ENCODE assay signal across 7 mouse cellular contexts in genomic region chr13:21321890-21322494, GRCm38 (mm10). TPM values are rescaled to one million over a fixed set of nuclear protein-coding genes. Genes with fewer than 3 reads are reported as not detected.
DNase-seq lines count a peak whose midpoint lies in the region; ATAC-seq and TF ChIP-seq lines count a peak whose summit lies in the region.

No protein-coding gene starts in this region.

- TF ChIP-seq CTCF in hindbrain, postnatal 0 days (IDR thresholded peaks at IDR 0.05; ENCODE audit: low read depth): no peak

- no peaks in the 10 kb centered on the region for H3K9me3 ChIP-seq in lung, embryonic 16.5 days (ENCODE audit: control insufficient read depth, low read length)
- H3K9me3 ChIP-seq in hindbrain, postnatal 0 days (ENCODE audit: low read length): no peaks in the 10 kb centered on the region

- peak overlapping the region; percentile 34 for H3K4me3 ChIP-seq in lung, embryonic 16.5 days (ENCODE audit: low read length)
- peak overlapping the region; percentile 40 for H3K4me3 ChIP-seq in hindbrain, postnatal 0 days (ENCODE audit: low read length)

- H3K4me1 ChIP-seq in lung, embryonic 16.5 days (replicated peaks; ENCODE audit: control insufficient read depth, insufficient read depth, low read length): no peaks in the 10 kb centered on the region
- no peaks in the 10 kb centered on the region for H3K4me1 ChIP-seq in hindbrain, postnatal 0 days (ENCODE audit: insufficient read depth, low read length)

- no peak for ATAC-seq in lung, embryonic 16.5 days (ENCODE audit: low read depth)
- ATAC-seq in hindbrain, postnatal 0 days: peak; percentile 21; the same call in 1 of the 2 replicates

- H3K27me3 ChIP-seq in lung, embryonic 16.5 days (ENCODE audit: control insufficient read depth, insufficient read depth, low read depth, low read length): no peaks in the 10 kb centered on the region
- no peaks in the 10 kb centered on the region for H3K27me3 ChIP-seq in hindbrain, postnatal 0 days (ENCODE audit: insufficient read depth, low read length)

- H3K27ac ChIP-seq in lung, embryonic 16.5 days (ENCODE audit: low read length): no peak overlapping the region
- no peak overlapping the region for H3K27ac ChIP-seq in hindbrain, postnatal 0 days

- WGBS in lung, embryonic 16.5 days: 5% methylated on average over 18 of the region's 18 CpGs
- WGBS in hindbrain, postnatal 0 days: 4% methylated on average over 18 of the region's 18 CpGs

- no peak for DNase-seq in lung, postnatal 14 days
- peak; percentile 52 for DNase-seq in embryo, embryonic 11 days
- DNase-seq in hindbrain, postnatal 0 days (ENCODE audit: low spot score): peak; percentile 20
- DNase-seq in neural tube, embryonic 10.5 days (ENCODE audit: extremely low spot score, low spot score): peak; percentile 52
- no peak for DNase-seq in urinary bladder, postnatal 4 days (ENCODE audit: low spot score in 2 of 2)
- DNase-seq in ovary, adult 18-20 months (ENCODE audit: low spot score): no peak

- no peaks in the 10 kb centered on the region for H3K36me3 ChIP-seq in lung, embryonic 16.5 days (ENCODE audit: control insufficient read depth, insufficient read depth, low read length)
- H3K36me3 ChIP-seq in hindbrain, postnatal 0 days (ENCODE audit: insufficient read depth, low read length): no peaks in the 10 kb centered on the region

- no peak overlapping the region for H3K9ac ChIP-seq in lung, embryonic 16.5 days (ENCODE audit: low read length)
- peak overlapping the region; percentile 38; the same call in 1 of the 2 replicates for H3K9ac ChIP-seq in hindbrain, postnatal 0 days (replicated peaks; ENCODE audit: low read length)

- peak overlapping the region; percentile 49 for H3K4me2 ChIP-seq in lung, embryonic 16.5 days (ENCODE audit: low read depth, low read length)
- peak overlapping the region; percentile 58 for H3K4me2 ChIP-seq in hindbrain, postnatal 0 days (ENCODE audit: low read depth, low read length)

RNA-seq across cellular contexts. Expression of gene Gpx6, which starts 10.1 kb away (rescaled TPM):
- not detected in 2 replicates for polyA plus RNA-seq in lung, embryonic 16.5 days (2015; fragmentation: Nextera tagmentation; extraction: Ambion mirVana)
- total RNA-seq in hindbrain, postnatal 0 days (2014; rRNA removed): 0.32 and 0.84 TPM in 2 replicates
- polyA plus RNA-seq in hindbrain, postnatal 0 days (2015; fragmentation: Nextera tagmentation; extraction: Ambion mirVana): 0.59 and 0.61 TPM in 2 replicates

RNA-seq across cellular contexts. Expression of gene Olfr1367, which starts 24.7 kb away (rescaled TPM):
- not detected in 2 replicates for polyA plus RNA-seq in lung, embryonic 16.5 days (2015; fragmentation: Nextera tagmentation; extraction: Ambion mirVana)
- not detected in 2 replicates for total RNA-seq in hindbrain, postnatal 0 days (2014; rRNA removed)
- not detected in 2 replicates for polyA plus RNA-seq in hindbrain, postnatal 0 days (2015; fragmentation: Nextera tagmentation; extraction: Ambion mirVana)

RNA-seq across cellular contexts. Expression of gene Gpx5, which starts 29.5 kb away (rescaled TPM):
- polyA plus RNA-seq in lung, embryonic 16.5 days (2015; fragmentation: Nextera tagmentation; extraction: Ambion mirVana): not detected in 2 replicates
- total RNA-seq in hindbrain, postnatal 0 days (2014; rRNA removed): not detected in 2 replicates
- not detected in 2 replicates for polyA plus RNA-seq in hindbrain, postnatal 0 days (2015; fragmentation: Nextera tagmentation; extraction: Ambion mirVana)

RNA-seq across cellular contexts. Expression of gene Zscan12, which starts 40.6 kb away (rescaled TPM):
- polyA plus RNA-seq in lung, embryonic 16.5 days (2015; fragmentation: Nextera tagmentation; extraction: Ambion mirVana): 11.5 and 11.7 TPM in 2 replicates
- 4.0 and 5.3 TPM in 2 replicates for total RNA-seq in hindbrain, postnatal 0 days (2014; rRNA removed)
- 7.7 and 8.1 TPM in 2 replicates for polyA plus RNA-seq in hindbrain, postnatal 0 days (2015; fragmentation: Nextera tagmentation; extraction: Ambion mirVana)

Comparison
In these comparisons a context has a peak if more than half of its experiments do, and no peak if none do; other contexts are left out.
1. DNase-seq: peak in embryo, embryonic 11 days (single experiment), hindbrain, postnatal 0 days (single experiment) and neural tube, embryonic 10.5 days (single experiment); none in lung, postnatal 14 days (single experiment), urinary bladder, postnatal 4 days (0 of 2) and ovary, adult 18-20 months (single experiment).